Mouse (Mus musculus): ENCODE measurements around the gene Qk.

DNA sequence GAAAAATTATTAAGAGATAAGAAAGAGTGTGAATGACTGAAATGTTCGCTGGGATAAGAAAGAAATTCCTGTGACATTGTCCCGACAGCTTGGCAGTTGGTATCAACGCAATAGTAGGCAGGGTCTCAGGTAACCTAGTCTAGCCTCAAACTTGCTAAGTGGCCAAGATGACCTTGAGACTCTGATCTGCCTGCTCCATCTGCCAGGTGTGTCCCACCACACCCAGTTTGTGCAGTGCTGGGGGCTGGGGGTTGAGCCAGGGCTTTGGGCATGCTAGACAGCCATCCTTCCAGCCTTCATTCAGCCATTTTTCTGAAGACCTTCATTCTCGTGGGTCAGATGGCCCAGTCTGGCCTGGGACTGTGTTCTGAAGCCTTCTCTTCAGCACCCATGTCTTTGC, 46.9 kb upstream of the Qk start:
- TF ChIP-seq CTCF (conservative IDR thresholded peaks at IDR 0.05; ENCODE audit: insufficient read depth, insufficient read length, low read depth, low read length) (no peak), POLR2A (IDR thresholded peaks at IDR 0.05; ENCODE audit: low read depth, low read length) (no peak)

Measured in kidney, adult 2 months (tissue).